Mouse (Mus musculus) limb, embryonic 12.5 days (tissue): ENCODE measurements around the gene Ubfd1. TPM values are rescaled to one million over a fixed set of nuclear protein-coding genes. Genes with fewer than 3 reads are reported as not detected.
A peak's percentile ranks its signal among the peaks of the same experiment; 100 is the strongest.

Experiments used
- ATAC-seq: fragments of 200-750 bp; cut with Nextera tagmentation; 2 replicates; pipeline ENCODE4 v1.8.0; 2017; ENCODE audit warnings: low read depth, moderate TSS enrichment; ENCODE audit not compliant: insufficient number of reproducible peaks, insufficient read depth, low FRiP score, low TSS enrichment
- H3K27ac ChIP-seq: fragments of 300-500 bp; sonication (generic); 2 replicates; pipeline ENCODE4 v1.5.1; 2016; ENCODE audit warnings: mild to moderate bottlenecking, moderate library complexity
- H3K27me3 ChIP-seq: fragments of 300-500 bp; sonication (generic); 2 replicates; pipeline ENCODE4 v1.6.1; 2016; ENCODE audit warnings: mild to moderate bottlenecking, moderate library complexity
- H3K36me3 ChIP-seq: fragments of 300-500 bp; sonication (generic); 2 replicates; pipeline ENCODE4 v1.6.1; 2016; ENCODE audit warnings: mild to moderate bottlenecking, moderate library complexity
- H3K4me1 ChIP-seq: fragments of 300-500 bp; sonication (generic); replicated peaks from 2 replicates; pipeline ENCODE4 v1.6.1; 2016
- H3K4me2 ChIP-seq: fragments of 300-500 bp; sonication (generic); 2 replicates; pipeline ENCODE4 v1.6.1; 2016; ENCODE audit warnings: mild to moderate bottlenecking, moderate library complexity
- H3K4me3 ChIP-seq: fragments of 300-500 bp; sonication (generic); replicated peaks from 2 replicates; pipeline ENCODE4 v1.5.1; 2016; ENCODE audit warnings: mild to moderate bottlenecking
- H3K9ac ChIP-seq: fragments of 300-500 bp; sonication (generic); replicated peaks from 2 replicates; pipeline ENCODE4 v1.6.1; 2016; ENCODE audit warnings: mild to moderate bottlenecking, moderate library complexity
- H3K9me3 ChIP-seq: fragments of 300-500 bp; sonication (generic); 2 replicates; pipeline ENCODE4 v1.6.1; 2016; ENCODE audit warnings: mild to moderate bottlenecking, moderate library complexity
- whole genome bisulfite sequencing: fragments of 180-500 bp; shearing (Covaris S2); methylation state at CpG from one replicate; pipeline ENCODE4 v1.1.7; 2016; 5-methylcytosine and 5-hydroxymethylcytosine counted together
- polyA plus RNA-seq: library from polyadenylated mRNA; unstranded; fragments of >200 nt; fragmentation: Nextera tagmentation; extraction: Ambion mirVana; gene quantifications from 2 replicates; pipeline ENCODE4 v1.2.1, GENCODE M21; 2016

Ubfd1 gene
- polyA plus RNA-seq, 1 experiment from 2014 or later: 94.6 TPM

DNA sequence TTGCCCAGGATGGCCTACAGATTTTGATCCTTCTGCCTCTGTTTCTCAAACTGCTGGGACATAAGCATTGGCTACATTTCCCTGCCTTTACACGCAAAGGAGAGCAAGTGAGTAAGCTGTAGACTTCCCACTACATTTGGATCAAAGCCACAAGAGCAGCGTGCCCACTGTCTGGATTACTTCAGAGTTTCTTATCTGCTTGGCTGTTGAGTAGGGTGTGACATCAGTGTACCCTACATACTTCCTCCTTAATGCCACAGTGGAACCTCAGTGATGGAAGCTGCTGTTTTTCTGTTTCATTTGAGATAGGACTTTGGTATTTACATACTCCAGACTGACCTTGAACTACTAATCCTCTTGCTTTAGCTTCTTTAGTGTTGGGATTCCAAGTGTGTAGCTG lies 20.2 kb upstream of the Ubfd1 start:
- Histone ChIP-seq H3K4me3 (no peak overlapping the region), H3K9me3 (no peaks in the 10 kb centered on the region), H3K36me3 (peaks cover 55% of the 10 kb centered on the region), H3K27ac (no peak overlapping the region), H3K9ac (no peak overlapping the region), H3K4me2 (no peak overlapping the region), H3K4me1 (no peaks in the 10 kb centered on the region), H3K27me3 (no peaks in the 10 kb centered on the region)
- 92% methylated on average over 2 of the region's 2 CpGs for WGBS
- no peak for ATAC-seq

DNA sequence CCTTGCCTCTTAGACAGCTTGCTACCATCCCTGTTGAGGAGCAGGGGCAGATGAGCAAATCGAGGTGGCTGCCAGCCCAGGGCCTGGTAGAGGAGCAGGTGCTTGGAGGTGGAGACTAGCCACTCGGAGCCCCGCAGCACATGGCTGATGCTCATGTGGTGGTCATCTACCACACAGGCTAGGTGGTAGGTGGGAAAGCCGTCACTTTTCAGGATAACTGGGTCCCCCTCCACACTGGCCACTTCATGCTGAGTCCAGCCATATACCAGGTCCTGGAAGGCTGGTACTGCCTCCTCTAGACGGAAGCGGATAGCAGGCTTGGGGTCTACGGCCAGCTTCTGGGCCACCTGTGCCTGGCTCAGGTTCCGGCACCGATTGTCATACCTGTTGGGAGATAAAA lies 18.8 kb upstream of the Ubfd1 start:
- WGBS: 95% methylated on average over 9 of the region's 9 CpGs
- no peaks in the 10 kb centered on the region for H3K4me1 ChIP-seq
- no peak for ATAC-seq
- no peak overlapping the region for H3K4me2 ChIP-seq
- no peak overlapping the region for H3K27ac ChIP-seq
- no peak overlapping the region for H3K4me3 ChIP-seq
- H3K9ac ChIP-seq: no peak overlapping the region
- no peaks in the 10 kb centered on the region for H3K9me3 ChIP-seq
- peaks cover 50% of the 10 kb centered on the region for H3K36me3 ChIP-seq
- no peaks in the 10 kb centered on the region for H3K27me3 ChIP-seq

DNA sequence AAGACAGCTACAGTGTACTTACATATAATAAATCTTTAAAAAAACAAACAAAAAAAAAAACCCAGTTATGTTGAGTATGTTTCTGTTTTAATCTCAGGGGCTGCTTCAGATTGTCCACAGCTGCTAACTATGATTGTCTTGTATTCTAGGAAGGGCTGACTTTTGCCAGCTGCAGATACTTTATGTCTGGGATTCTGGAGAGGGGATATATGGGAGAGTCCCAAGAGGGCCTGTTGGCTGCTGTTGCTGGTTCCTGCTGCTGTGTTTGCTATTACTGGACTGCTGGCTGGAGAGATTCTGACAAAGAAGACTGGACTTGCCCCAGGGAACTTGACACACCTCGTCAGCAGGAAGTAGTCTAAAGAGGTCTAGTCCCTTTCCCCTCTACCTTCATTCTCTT lies 16.1 kb upstream of the Ubfd1 start:
- no peak for ATAC-seq
- Histone ChIP-seq H3K4me1 (no peaks in the 10 kb centered on the region), H3K9me3 (no peaks in the 10 kb centered on the region), H3K27ac (no peak overlapping the region), H3K9ac (no peak overlapping the region), H3K36me3 (peaks cover 64% of the 10 kb centered on the region), H3K27me3 (no peaks in the 10 kb centered on the region), H3K4me2 (no peak overlapping the region), H3K4me3 (no peak overlapping the region)
- 67% methylated on average over 1 of the region's 1 CpGs for WGBS

GRCm38 (mm10) chr7:122056633-122057032 lies 10.3 kb upstream of the Ubfd1 start:
- H3K9ac ChIP-seq: no peak overlapping the region
- no peaks in the 10 kb centered on the region for H3K27me3 ChIP-seq
- peaks cover 55% of the 10 kb centered on the region for H3K36me3 ChIP-seq
- H3K4me2 ChIP-seq: no peak overlapping the region
- no peak overlapping the region for H3K4me3 ChIP-seq
- no peak overlapping the region for H3K27ac ChIP-seq
- no peaks in the 10 kb centered on the region for H3K4me1 ChIP-seq
- WGBS: 87% methylated on average over 5 of the region's 5 CpGs
- no peak for ATAC-seq
- no peaks in the 10 kb centered on the region for H3K9me3 ChIP-seq

GRCm38 (mm10) chr7:122065656-122066055 lies 1.3 kb upstream of the Ubfd1 start:
- Histone ChIP-seq H3K4me2 (peak overlapping the region; percentile 81), H3K9ac (no peak overlapping the region)
- WGBS: 74% methylated on average over 1 of the region's 1 CpGs

GRCm38 (mm10) chr7:122066102-122066944 lies 652 bp upstream of the Ubfd1 start:
- 21% methylated on average over 31 of the region's 31 CpGs for WGBS
- Histone ChIP-seq H3K36me3 (peaks cover 38% of the 10 kb centered on the region), H3K9me3 (no peaks in the 10 kb centered on the region), H3K27me3 (no peaks in the 10 kb centered on the region), H3K4me1 (peaks cover 27% of the 10 kb centered on the region), H3K4me2 (peak overlapping the region; percentile 81), H3K27ac (peak overlapping the region; percentile 93), H3K9ac (peak overlapping the region; percentile 98), H3K4me3 (peak overlapping the region; percentile 99)
- ATAC-seq: no peak; the same call in 1 of the 2 replicates

More at GRCm38 (mm10) chr7:122065656-122066055, 1.3 kb upstream of the Ubfd1 start:
- no peaks in the 10 kb centered on the region for H3K9me3 ChIP-seq
- H3K27ac ChIP-seq: no peak overlapping the region
- peaks cover 33% of the 10 kb centered on the region for H3K36me3 ChIP-seq
- peak overlapping the region; percentile 99; the same call in 1 of the 2 replicates for H3K4me3 ChIP-seq
- ATAC-seq: no peak
- peaks cover 27% of the 10 kb centered on the region for H3K4me1 ChIP-seq
- H3K27me3 ChIP-seq: no peaks in the 10 kb centered on the region

DNA sequence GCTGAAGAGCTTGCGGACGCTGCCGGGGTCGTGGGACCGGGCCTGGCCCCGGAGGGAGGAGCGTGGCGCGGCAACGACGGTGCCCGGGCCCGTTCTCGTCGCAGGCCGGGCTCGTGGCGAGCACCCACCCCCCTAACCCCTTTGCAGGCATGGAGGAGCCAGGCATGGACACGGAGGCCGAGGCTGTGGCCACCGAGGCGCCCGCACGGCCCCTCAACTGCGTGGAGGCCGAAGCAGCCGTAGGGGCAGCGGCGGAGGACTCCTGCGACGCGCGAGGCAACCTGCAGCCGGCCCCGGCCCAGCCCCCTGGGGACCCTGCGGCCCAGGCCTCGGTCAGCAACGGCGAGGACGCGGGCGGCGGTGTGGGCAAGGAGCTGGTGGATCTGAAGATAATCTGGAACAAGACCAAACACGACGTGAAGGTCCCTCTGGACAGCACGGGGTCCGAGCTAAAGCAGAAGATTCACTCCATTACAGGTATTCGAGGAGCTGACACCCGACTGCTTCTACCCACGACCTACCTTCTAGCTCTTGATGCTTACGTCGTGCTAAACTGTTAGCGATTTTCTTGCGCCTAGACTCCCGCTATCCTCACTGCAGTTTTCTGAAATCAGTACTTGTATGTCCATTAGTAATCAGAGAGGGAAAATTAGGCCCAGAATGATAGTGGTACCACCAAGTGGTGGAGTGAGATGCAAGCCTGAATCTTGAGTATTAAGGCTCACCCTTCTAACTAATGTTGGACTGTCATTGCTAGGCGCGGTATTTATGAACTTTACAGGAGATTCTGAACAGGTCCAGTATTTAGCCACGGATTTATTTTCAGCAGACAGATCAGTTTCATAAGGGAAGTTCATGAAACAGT lies 774 bp downstream of the Ubfd1 start:
- no peaks in the 10 kb centered on the region for H3K9me3 ChIP-seq
- WGBS: 1% methylated on average over 55 of the region's 58 CpGs
- H3K27me3 ChIP-seq: no peaks in the 10 kb centered on the region
- H3K9ac ChIP-seq: peak overlapping the region; percentile 98
- peaks cover 39% of the 10 kb centered on the region for H3K36me3 ChIP-seq
- peak overlapping the region; percentile 99 for H3K4me3 ChIP-seq
- peaks cover 27% of the 10 kb centered on the region for H3K4me1 ChIP-seq
- H3K4me2 ChIP-seq: peak overlapping the region; percentile 81
- ATAC-seq: peak; percentile 53
- H3K27ac ChIP-seq: peak overlapping the region; percentile 93

- Histone ChIP-seq H3K27me3 (no peaks in the 10 kb centered on the region), H3K4me3 (no peak overlapping the region), H3K9me3 (no peaks in the 10 kb centered on the region), H3K27ac (no peak overlapping the region), H3K4me2 (no peak overlapping the region), H3K4me1 (peaks cover 4% of the 10 kb centered on the region; the same call in 1 of the 2 replicates), H3K9ac (no peak overlapping the region), H3K36me3 (peaks cover 91% of the 10 kb centered on the region)
- ATAC-seq: no peak
- 88% methylated on average over 3 of the region's 3 CpGs for WGBS
Observed at GRCm38 (mm10) chr7:122074374-122074773, 7.4 kb downstream of the Ubfd1 start.

- no peak overlapping the region for H3K9ac ChIP-seq
- no peak overlapping the region for H3K4me3 ChIP-seq
- no peak for ATAC-seq
- no peaks in the 10 kb centered on the region for H3K4me1 ChIP-seq
- no peaks in the 10 kb centered on the region for H3K9me3 ChIP-seq
- no peaks in the 10 kb centered on the region for H3K27me3 ChIP-seq
- H3K27ac ChIP-seq: no peak overlapping the region
- peaks cover 90% of the 10 kb centered on the region for H3K36me3 ChIP-seq
- no peak overlapping the region for H3K4me2 ChIP-seq
- 95% methylated on average over 8 of the region's 8 CpGs for WGBS
Observed at GRCm38 (mm10) chr7:122079798-122080554, 13.0 kb downstream of the Ubfd1 start.

- no peaks in the 10 kb centered on the region for H3K4me1 ChIP-seq
- no peaks in the 10 kb centered on the region for H3K27me3 ChIP-seq
- no peak overlapping the region for H3K27ac ChIP-seq
- H3K4me2 ChIP-seq: no peak overlapping the region
- no peaks in the 10 kb centered on the region for H3K9me3 ChIP-seq
- no peak for ATAC-seq
- no peak overlapping the region for H3K4me3 ChIP-seq
- peaks cover 89% of the 10 kb centered on the region for H3K36me3 ChIP-seq
- WGBS: 88% methylated on average over 1 of the region's 1 CpGs
- no peak overlapping the region for H3K9ac ChIP-seq
Observed at GRCm38 (mm10) chr7:122081071-122081470, 14.1 kb downstream of the Ubfd1 start.
